Mouse (Mus musculus) mouse embryonic stem cell (cell line): ENCODE data around the gene Arfgef2.

Experiments
- in situ Hi-C, 2 experiments: fragments of 300-500 bp; cut with MboI; formaldehyde crosslinking; loops; 1 replicate in 1 of 2; 3 replicates in 1 of 2; pipeline ENCODE4 v1.14.3; 2019 to 2020; ENCODE audit warnings: low sequenced_read_pairs in 2 of 2, low pct_unique_long_range_greater_than_20kb in 1 of 2, mixed read lengths in 1 of 2; ENCODE audit not compliant: unreplicated experiment in 1 of 2

Arfgef2 gene

GRCm38 (mm10) chr2:166805250-166806172, at the start of gene Arfgef2:
Arfgef2 (plus strand) TSS chr2:166805588.
- in situ Hi-C loops: no loop called here

- in situ Hi-C loops: no loop called here
Observed at GRCm38 (mm10) chr2:166757969-166758368, 47.4 kb upstream of the Arfgef2 start.

- in situ Hi-C loops: no loop called here
Observed at GRCm38 (mm10) chr2:166764051-166764450, 41.3 kb upstream of the Arfgef2 start.

GRCm38 (mm10) chr2:166767591-166767990, 37.8 kb upstream of the Arfgef2 start:
- in situ Hi-C loops: no loop called here

GRCm38 (mm10) chr2:166771396-166771795, 34.0 kb upstream of the Arfgef2 start:
- in situ Hi-C loops: no loop called here

GRCm38 (mm10) chr2:166773587-166773986, 31.8 kb upstream of the Arfgef2 start:
- in situ Hi-C loops: no loop called here

GRCm38 (mm10) chr2:166774275-166774674, 31.1 kb upstream of the Arfgef2 start:
- in situ Hi-C loops: no loop called here

GRCm38 (mm10) chr2:166775357-166775893, 30.0 kb upstream of the Arfgef2 start:
- in situ Hi-C loops: loop anchor here (5.0 to 25.0 kb wide), 3 partner anchors 178 to 688 kb away; no protein-coding TSS in a partner anchor

- in situ Hi-C loops: loop anchor here (5.0 to 25.0 kb wide), 3 partner anchors 179 to 689 kb away; no protein-coding TSS in a partner anchor
Observed at GRCm38 (mm10) chr2:166776272-166776671, 29.1 kb upstream of the Arfgef2 start.

- in situ Hi-C loops: loop anchor here (5.0 to 25.0 kb wide), 4 partner anchors 183 to 693 kb away; no protein-coding TSS in a partner anchor
Observed at GRCm38 (mm10) chr2:166779956-166780355, 25.4 kb upstream of the Arfgef2 start.

GRCm38 (mm10) chr2:166780980-166781578, 24.3 kb upstream of the Arfgef2 start:
- in situ Hi-C loops: loop anchor here (10.0 to 25.0 kb wide), 2 partner anchors 666 to 694 kb away; no protein-coding TSS in a partner anchor

- in situ Hi-C loops: loop anchor here (10.0 to 25.0 kb wide), 2 partner anchors 670 to 697 kb away; no protein-coding TSS in a partner anchor
Observed at GRCm38 (mm10) chr2:166784376-166784775, 21.0 kb upstream of the Arfgef2 start.

- in situ Hi-C loops: loop anchor here (10.0 to 25.0 kb wide), 2 partner anchors 672 to 699 kb away; no protein-coding TSS in a partner anchor
Observed at GRCm38 (mm10) chr2:166786353-166787004, 18.9 kb upstream of the Arfgef2 start.

GRCm38 (mm10) chr2:166791738-166792137, 13.7 kb upstream of the Arfgef2 start:
- in situ Hi-C loops: loop anchor here in 1 of 2 experiments (25.0 kb wide), 1 partner anchor 704 kb away; no protein-coding TSS in a partner anchor

- in situ Hi-C loops: loop anchor here in 1 of 2 experiments (25.0 kb wide), 1 partner anchor 705 kb away; no protein-coding TSS in a partner anchor
Observed at GRCm38 (mm10) chr2:166792355-166792754, 13.0 kb upstream of the Arfgef2 start, which contains the start of gene Trp53rkb. Trp53rkb (plus strand) TSS chr2:166792531.

GRCm38 (mm10) chr2:166793542-166794214, 11.7 kb upstream of the Arfgef2 start:
- in situ Hi-C loops: loop anchor here in 1 of 2 experiments (25.0 kb wide), 1 partner anchor 706 kb away; no protein-coding TSS in a partner anchor

GRCm38 (mm10) chr2:166799615-166800472, 5.5 kb upstream of the Arfgef2 start:
- in situ Hi-C loops: loop anchor here in 1 of 2 experiments (25.0 kb wide), 1 partner anchor 713 kb away; no protein-coding TSS in a partner anchor
